Mouse (Mus musculus): ENCODE data around the gene Klhdc8a.

DNA sequence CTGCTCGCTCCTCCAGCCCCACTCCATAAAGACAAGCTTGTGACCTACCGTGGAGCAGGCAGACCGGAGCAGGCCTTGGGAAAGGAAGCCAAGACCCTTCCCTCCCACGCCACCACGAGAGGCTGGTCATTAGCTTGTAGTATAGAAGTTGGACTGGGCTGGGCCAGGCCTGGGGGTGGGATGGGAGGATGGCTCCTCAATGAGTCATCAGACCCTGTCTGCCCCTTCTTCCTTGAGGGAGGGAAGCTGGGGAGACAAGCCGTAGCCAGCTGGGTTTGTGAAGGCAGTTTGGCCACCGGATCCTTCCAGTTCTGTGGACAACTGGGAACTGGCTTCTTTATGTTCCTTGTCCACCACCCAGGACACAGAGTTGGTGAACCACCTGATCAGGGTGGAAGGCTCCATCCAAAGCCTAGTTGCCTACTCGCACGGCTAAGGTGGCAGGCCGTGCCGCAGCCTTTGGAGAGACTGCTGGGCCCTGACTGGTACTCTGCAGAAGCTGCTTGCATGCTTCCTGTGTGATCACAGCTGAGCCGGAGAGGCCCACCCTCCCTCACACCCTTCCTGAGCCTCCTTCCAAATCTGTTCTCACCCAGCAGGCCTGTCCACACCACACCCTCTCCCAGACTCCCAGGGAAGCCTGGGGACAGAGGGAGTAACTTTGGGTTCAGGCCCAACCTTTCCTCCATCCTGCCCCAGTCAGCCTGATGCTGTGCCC is 47.9 kb downstream of the Klhdc8a start:
- no peak for TF ChIP-seq POLR2A (IDR thresholded peaks at IDR 0.05; ENCODE audit: insufficient read depth, low read depth, low read length)
- no peak for TF ChIP-seq CTCF (IDR thresholded peaks at IDR 0.05; ENCODE audit: insufficient read depth, low read depth, low read length)

Data from olfactory bulb, adult 2 months (tissue).